Mouse (Mus musculus): ENCODE measurements around the gene Zfp365.
A peak's percentile ranks its signal among the peaks of the same experiment; 100 is the strongest.

DNA sequence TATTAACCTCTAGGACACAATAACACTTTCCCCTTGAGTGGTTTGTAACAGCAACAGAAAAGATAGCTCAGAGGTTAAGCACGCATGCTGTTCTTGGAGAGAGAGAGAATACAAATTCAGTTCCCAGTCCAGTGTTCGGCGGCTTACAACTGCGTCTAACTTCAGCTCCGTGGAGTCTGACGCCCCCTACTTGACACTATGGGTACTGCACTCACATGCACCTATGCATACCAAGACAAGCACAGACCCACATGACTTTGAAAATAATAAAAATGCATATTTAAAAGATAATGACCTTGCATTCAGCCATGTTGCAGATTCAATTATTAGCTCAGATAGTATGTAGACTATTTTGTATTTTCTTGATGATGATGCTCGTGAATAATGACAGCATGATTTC lies 11.6 kb upstream of the Zfp365 start:
- peak; percentile 53 for TF ChIP-seq CTCF (IDR thresholded peaks at IDR 0.05; ENCODE audit: control insufficient read depth, insufficient read depth, low read length)
- TF ChIP-seq POLR2A (IDR thresholded peaks at IDR 0.05; ENCODE audit: borderline replicate concordance, control insufficient read depth, low read depth, low read length): no peak

Measured in bone marrow, adult 2 months (tissue).